Mouse (Mus musculus): ENCODE measurements at regions not wholly inside any gene's neighbourhood (a gene's known extent, or its start where the extent isn't known, plus 50 kb on each side); places are given as distances from the start of the nearest gene placed in this dataset.

DNA sequence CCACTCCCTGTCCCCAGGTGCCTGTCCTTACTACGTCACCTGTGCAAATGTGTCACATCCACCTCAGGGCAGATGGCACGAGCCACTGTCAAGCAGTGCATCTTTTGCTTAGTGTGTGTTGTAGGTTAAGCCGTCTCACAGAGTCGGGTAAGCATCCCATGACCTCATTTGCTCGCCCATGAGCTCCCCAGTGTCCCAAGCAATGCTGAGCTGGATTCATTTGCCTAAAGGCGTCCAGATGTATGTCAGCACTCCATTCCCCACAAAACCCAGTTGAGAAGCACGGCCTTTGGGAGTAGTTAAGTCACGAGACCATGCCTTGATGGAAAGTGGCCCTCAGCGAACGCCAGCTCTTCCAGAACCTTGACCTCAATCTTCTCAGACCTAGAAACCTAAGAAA, 242.7 kb upstream of the Sulf2 start:
- TF ChIP-seq CTCF (IDR thresholded peaks at IDR 0.05; ENCODE audit: insufficient read depth, low read depth, low read length) (no peak), POLR2A (IDR thresholded peaks at IDR 0.05; ENCODE audit: insufficient read depth, low read depth, low read length) (no peak)
